8 mouse cellular contexts compared by ENCODE assay signal in the genomic region with DNA sequence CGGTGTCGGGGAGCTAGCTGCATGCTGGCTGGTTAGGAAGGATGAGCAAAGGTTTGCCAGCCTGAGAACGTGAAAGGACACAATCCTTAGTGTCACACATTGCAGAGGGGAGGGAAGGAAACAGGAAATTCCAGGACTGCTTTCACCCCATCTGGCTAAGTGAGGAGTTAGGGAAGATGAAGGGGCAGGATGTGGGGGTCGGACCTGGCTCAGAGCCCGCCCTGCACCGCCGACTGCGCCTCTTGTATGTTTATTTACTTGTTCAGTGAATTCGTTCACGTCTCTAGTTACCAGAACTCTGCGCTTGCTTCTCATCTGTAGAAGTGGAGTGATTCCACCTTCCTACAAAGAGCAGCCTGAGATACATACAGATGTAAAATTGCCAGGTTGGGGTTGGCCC. TPM values are rescaled to one million over a fixed set of nuclear protein-coding genes. Genes with fewer than 3 reads are reported as not detected.
DNase-seq lines count a peak whose midpoint lies in the region; ATAC-seq and TF ChIP-seq lines count a peak whose summit lies in the region.

No protein-coding gene starts in this region.

- no peaks in the 10 kb centered on the region for H3K27me3 ChIP-seq in hindbrain, embryonic 13.5 days
- H3K27me3 ChIP-seq in limb, embryonic 13.5 days: no peaks in the 10 kb centered on the region

- no peak for TF ChIP-seq POLR2A in olfactory bulb, adult 2 months (IDR thresholded peaks at IDR 0.05; ENCODE audit: insufficient read depth, low read depth, low read length)

- peaks cover 88% of the 10 kb centered on the region for H3K36me3 ChIP-seq in hindbrain, embryonic 13.5 days
- H3K36me3 ChIP-seq in limb, embryonic 13.5 days: peaks cover 81% of the 10 kb centered on the region

- H3K9me3 ChIP-seq in hindbrain, embryonic 13.5 days: no peaks in the 10 kb centered on the region
- H3K9me3 ChIP-seq in limb, embryonic 13.5 days: no peaks in the 10 kb centered on the region

- no peak for ATAC-seq in hindbrain, embryonic 13.5 days (ENCODE audit: low FRiP score)
- ATAC-seq in limb, embryonic 13.5 days (ENCODE audit: low FRiP score, low read depth): no peak
- ATAC-seq in inflammation-experienced regulatory T-cells, adult 6 months: no peak

- peak overlapping the region; percentile 67 for H3K27ac ChIP-seq in hindbrain, embryonic 13.5 days
- peak overlapping the region; percentile 59 for H3K27ac ChIP-seq in limb, embryonic 13.5 days
- peak overlapping the region; percentile 25 for H3K27ac ChIP-seq in olfactory bulb, adult 2 months (ENCODE audit: insufficient read depth, low read depth, low read length)

- DNase-seq in kidney, adult 11 months: peak; percentile 62
- DNase-seq in kidney, adult 8-10 months: no peak
- DNase-seq in spleen, adult 12 weeks (ENCODE audit: low spot score): no peak
- DNase-seq in right cerebral cortex, postnatal 25 days: no peak

- TF ChIP-seq CTCF in olfactory bulb, adult 2 months (IDR thresholded peaks at IDR 0.05; ENCODE audit: insufficient read depth, low read depth, low read length): no peak

- H3K4me1 ChIP-seq in hindbrain, embryonic 13.5 days (replicated peaks): peaks cover 30% of the 10 kb centered on the region
- H3K4me1 ChIP-seq in limb, embryonic 13.5 days: peaks cover 38% of the 10 kb centered on the region
- H3K4me1 ChIP-seq in olfactory bulb, adult 2 months (ENCODE audit: control insufficient read depth, insufficient read depth, low read length): peaks cover 52% of the 10 kb centered on the region

- H3K9ac ChIP-seq in hindbrain, embryonic 13.5 days: no peak overlapping the region
- H3K9ac ChIP-seq in limb, embryonic 13.5 days: no peak overlapping the region

- no peak overlapping the region for H3K4me2 ChIP-seq in hindbrain, embryonic 13.5 days
- H3K4me2 ChIP-seq in limb, embryonic 13.5 days (replicated peaks): no peak overlapping the region

- no peak overlapping the region for H3K4me3 ChIP-seq in hindbrain, embryonic 13.5 days
- H3K4me3 ChIP-seq in limb, embryonic 13.5 days: no peak overlapping the region
- H3K4me3 ChIP-seq in olfactory bulb, adult 2 months (ENCODE audit: insufficient read depth, low read depth, low read length): no peak overlapping the region

- WGBS in hindbrain, embryonic 13.5 days: 78% methylated on average over 11 of the region's 11 CpGs
- WGBS in limb, embryonic 13.5 days: 46% methylated on average over 11 of the region's 11 CpGs
- WGBS in olfactory bulb, adult 2 months: 38% methylated on average over 11 of the region's 11 CpGs

RNA-seq across cellular contexts. Expression of a gene that starts 17.0 kb away (rescaled TPM):
- 15.0 and 15.5 TPM in 2 replicates for polyA plus RNA-seq in hindbrain, embryonic 13.5 days (2015; fragmentation: Nextera tagmentation; extraction: Ambion mirVana)
- polyA plus RNA-seq in limb, embryonic 13.5 days (2015; fragmentation: Nextera tagmentation; extraction: Ambion mirVana): 74.5 and 77.5 TPM in 2 replicates
- polyA plus RNA-seq in olfactory bulb, adult 2 months (2012; ENCODE audit: insufficient read depth, insufficient read length, low replicate concordance, missing spikeins): not detected in 2 replicates
- 10 to 100 TPM in 2 of 3 experiments, 1 to 10 TPM in 1; 8.5 to 14.5 (median 11.7) TPM for polyA plus RNA-seq in inflammation-experienced regulatory T-cells, adult 6 months (2017; shearing (Covaris generic))

RNA-seq across cellular contexts. Expression of a gene that starts 26.7 kb away (rescaled TPM):
- polyA plus RNA-seq in hindbrain, embryonic 13.5 days (2015; fragmentation: Nextera tagmentation; extraction: Ambion mirVana): 35.1 and 35.5 TPM in 2 replicates
- 38.7 and 39.0 TPM in 2 replicates for polyA plus RNA-seq in limb, embryonic 13.5 days (2015; fragmentation: Nextera tagmentation; extraction: Ambion mirVana)
- polyA plus RNA-seq in olfactory bulb, adult 2 months (2012; ENCODE audit: insufficient read depth, insufficient read length, low replicate concordance, missing spikeins): not detected in 2 replicates
- 10 to 100 TPM; 11.0 to 27.7 (median 16.5) TPM for polyA plus RNA-seq in inflammation-experienced regulatory T-cells, adult 6 months (2017; shearing (Covaris generic))

RNA-seq across cellular contexts. Expression of a gene that starts 32.8 kb away (rescaled TPM):
- polyA plus RNA-seq in hindbrain, embryonic 13.5 days (2015; fragmentation: Nextera tagmentation; extraction: Ambion mirVana): 1.3 and 1.4 TPM in 2 replicates
- polyA plus RNA-seq in limb, embryonic 13.5 days (2015; fragmentation: Nextera tagmentation; extraction: Ambion mirVana): 9.3 and 10.5 TPM in 2 replicates
- not detected in 2 replicates for polyA plus RNA-seq in olfactory bulb, adult 2 months (2012; ENCODE audit: insufficient read depth, insufficient read length, low replicate concordance, missing spikeins)
- 1 to 10 TPM in 1 of 3 experiments, under 1 TPM in 2; 0.24 to 1.3 (median 0.59) TPM for polyA plus RNA-seq in inflammation-experienced regulatory T-cells, adult 6 months (2017; shearing (Covaris generic))

RNA-seq across cellular contexts. Expression of a gene that starts 34.1 kb away (rescaled TPM):
- 47.5 and 47.9 TPM in 2 replicates for polyA plus RNA-seq in hindbrain, embryonic 13.5 days (2015; fragmentation: Nextera tagmentation; extraction: Ambion mirVana)
- 44.7 and 46.3 TPM in 2 replicates for polyA plus RNA-seq in limb, embryonic 13.5 days (2015; fragmentation: Nextera tagmentation; extraction: Ambion mirVana)
- not detected in 2 replicates for polyA plus RNA-seq in olfactory bulb, adult 2 months (2012; ENCODE audit: insufficient read depth, insufficient read length, low replicate concordance, missing spikeins)
- polyA plus RNA-seq in inflammation-experienced regulatory T-cells, adult 6 months (2017; shearing (Covaris generic)): 10 to 100 TPM; 55.6 to 76.5 (median 73.4) TPM

Comparison
In these comparisons a context has a peak if more than half of its experiments do, and no peak if none do; other contexts are left out.
1. RNA of a gene that starts 26.7 kb away (polyA plus RNA-seq): 38.7 to 39.0 TPM in limb, embryonic 13.5 days, 35.1 to 35.5 TPM in hindbrain, embryonic 13.5 days and 11.0 to 27.7 TPM in inflammation-experienced regulatory T-cells, adult 6 months; not detected in olfactory bulb, adult 2 months; every median in the first group is over 10 times any median in the second.
2. Peak in every context shown above with its lines, with median percentiles within 50 percentile points of each other: H3K27ac ChIP-seq.